Comparison of ENCODE assay signal across 12 mouse cellular contexts in the genomic region with DNA sequence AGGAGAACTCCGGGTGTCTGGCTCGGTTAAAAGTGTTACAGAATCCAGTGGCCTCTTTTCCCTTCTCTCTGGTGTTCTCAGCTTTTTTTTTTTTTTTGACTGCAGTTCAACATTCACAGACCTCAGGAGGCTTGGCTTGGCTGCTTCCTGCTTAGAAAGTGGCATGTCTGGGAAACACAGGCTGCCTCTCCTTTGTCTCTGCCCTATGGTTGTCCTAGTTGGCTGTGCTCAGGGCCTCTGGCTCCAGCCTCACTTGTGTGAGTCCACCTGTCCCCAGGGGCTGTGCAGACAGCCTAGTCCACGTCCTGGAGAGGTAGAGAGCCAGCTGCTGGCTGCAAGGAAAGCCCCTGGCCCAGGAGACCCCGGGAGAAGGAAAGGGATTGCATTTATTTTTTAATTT.
DNase-seq lines count a peak whose midpoint lies in the region; ATAC-seq lines count a peak whose summit lies in the region.
"Had no signal": no experiment of that assay in that cellular context is flagged by ENCODE, and none has a peak within 500 bp of the region (broad histone marks: within the 10 kb centered on the region; RNA-seq: fewer than 3 reads in every experiment).

No protein-coding gene starts in this region.

- 0 out of 2 replicates have a peak overlapping the region, but pooled peaks have one; percentile 10 for H3K9ac ChIP-seq in hindbrain, embryonic 16.5 days (ENCODE audit: low read depth, low read length)
- H3K9ac ChIP-seq in hindbrain, embryonic 14.5 days: no peak overlapping the region
- H3K9ac ChIP-seq: lung, embryonic 15.5 days had no signal

- H3K27me3 ChIP-seq in hindbrain, embryonic 16.5 days (replicated peaks; ENCODE audit: control insufficient read depth, insufficient read depth, low read length): no peaks in the 10 kb centered on the region
- H3K27me3 ChIP-seq in hindbrain, embryonic 14.5 days (ENCODE audit: control insufficient read depth, insufficient read depth, low read length): no peaks in the 10 kb centered on the region
- H3K27me3 ChIP-seq in limb, embryonic 10.5 days (ENCODE audit: low read depth, poor library complexity, severe bottlenecking): no peaks in the 10 kb centered on the region
- H3K27me3 ChIP-seq: lung, embryonic 15.5 days had no signal

- H3K4me2 ChIP-seq in hindbrain, embryonic 16.5 days (ENCODE audit: low read length): no peak overlapping the region
- H3K4me2 ChIP-seq in hindbrain, embryonic 14.5 days (replicated peaks): no peak overlapping the region
- H3K4me2 ChIP-seq: lung, embryonic 15.5 days had no signal

- 48% methylated on average over 4 of the region's 4 CpGs for WGBS in hindbrain, embryonic 16.5 days
- WGBS in hindbrain, embryonic 14.5 days: 62% methylated on average over 4 of the region's 4 CpGs
- WGBS in limb, embryonic 10.5 days: 75% methylated on average over 4 of the region's 4 CpGs

- no peaks in the 10 kb centered on the region for H3K36me3 ChIP-seq in hindbrain, embryonic 16.5 days (ENCODE audit: control insufficient read depth, insufficient read depth, low read length)
- H3K36me3 ChIP-seq in hindbrain, embryonic 14.5 days (replicated peaks; ENCODE audit: control insufficient read depth, insufficient read depth): no peaks in the 10 kb centered on the region
- H3K36me3 ChIP-seq in limb, embryonic 10.5 days: no peaks in the 10 kb centered on the region
- H3K36me3 ChIP-seq: lung, embryonic 15.5 days had no signal

- H3K4me1 ChIP-seq in hindbrain, embryonic 16.5 days (ENCODE audit: control insufficient read depth, insufficient read depth, low read depth, low read length): peaks cover 8% of the 10 kb centered on the region
- H3K4me1 ChIP-seq in hindbrain, embryonic 14.5 days (replicated peaks; ENCODE audit: control insufficient read depth, insufficient read depth, low read length): peaks cover 3% of the 10 kb centered on the region; the same call in 1 of the 2 replicates
- H3K4me1 ChIP-seq in limb, embryonic 10.5 days: no peaks in the 10 kb centered on the region
- H3K4me1 ChIP-seq: lung, embryonic 15.5 days had no signal

- H3K4me3 ChIP-seq in hindbrain, embryonic 16.5 days (ENCODE audit: low read length): no peak overlapping the region
- no peak overlapping the region for H3K4me3 ChIP-seq in hindbrain, embryonic 14.5 days (replicated peaks; ENCODE audit: low read length)
- H3K4me3 ChIP-seq in limb, embryonic 10.5 days: no peak overlapping the region
- H3K4me3 ChIP-seq: lung, embryonic 15.5 days; myocyte had no signal

- ATAC-seq in hindbrain, embryonic 16.5 days: peak; percentile 83
- ATAC-seq in hindbrain, embryonic 14.5 days (ENCODE audit: low FRiP score): no peak

- no peak for DNase-seq in hindbrain, embryonic 14.5 days (ENCODE audit: low spot score)
- DNase-seq in retina, postnatal 1 day: peak; percentile 13
- DNase-seq in retina, embryonic 14.5 days (ENCODE audit: low spot score): no peak
- peak; percentile 17 for DNase-seq in cerebellum, adult 11 months
- peak; percentile 10 for DNase-seq in gastrocnemius, postnatal 25 days
- DNase-seq in limb, embryonic 10.5 days (ENCODE audit: low spot score): no peak
- no peak for DNase-seq in spleen, postnatal 10 days (ENCODE audit: low spot score in 2 of 2)
- DNase-seq: kidney, adult 9 months; thymus, postnatal 14 days had no signal

- no peaks in the 10 kb centered on the region for H3K9me3 ChIP-seq in hindbrain, embryonic 16.5 days (ENCODE audit: control insufficient read depth, low read length)
- no peaks in the 10 kb centered on the region for H3K9me3 ChIP-seq in hindbrain, embryonic 14.5 days (ENCODE audit: control insufficient read depth, low read length)
- H3K9me3 ChIP-seq in limb, embryonic 10.5 days (replicated peaks): no peaks in the 10 kb centered on the region
- H3K9me3 ChIP-seq: lung, embryonic 15.5 days had no signal

- H3K27ac ChIP-seq in hindbrain, embryonic 16.5 days (ENCODE audit: low read depth, low read length): peak overlapping the region; percentile 69; the same call in 1 of the 2 replicates
- H3K27ac ChIP-seq in hindbrain, embryonic 14.5 days: no peak overlapping the region
- H3K27ac ChIP-seq in limb, embryonic 10.5 days: no peak overlapping the region
- H3K27ac ChIP-seq: lung, embryonic 15.5 days had no signal

Comparison
In these comparisons a context has a peak if more than half of its experiments do, and no peak if none do; other contexts are left out.
1. DNase-seq: peak in retina, postnatal 1 day (single experiment), cerebellum, adult 11 months (single experiment) and gastrocnemius, postnatal 25 days (single experiment); none in hindbrain, embryonic 14.5 days (single experiment), retina, embryonic 14.5 days (single experiment), limb, embryonic 10.5 days (single experiment) and spleen, postnatal 10 days (0 of 2).